Mouse (Mus musculus): Measurements from ENCODE around the gene Srd5a3.

Srd5a3 gene

DNA sequence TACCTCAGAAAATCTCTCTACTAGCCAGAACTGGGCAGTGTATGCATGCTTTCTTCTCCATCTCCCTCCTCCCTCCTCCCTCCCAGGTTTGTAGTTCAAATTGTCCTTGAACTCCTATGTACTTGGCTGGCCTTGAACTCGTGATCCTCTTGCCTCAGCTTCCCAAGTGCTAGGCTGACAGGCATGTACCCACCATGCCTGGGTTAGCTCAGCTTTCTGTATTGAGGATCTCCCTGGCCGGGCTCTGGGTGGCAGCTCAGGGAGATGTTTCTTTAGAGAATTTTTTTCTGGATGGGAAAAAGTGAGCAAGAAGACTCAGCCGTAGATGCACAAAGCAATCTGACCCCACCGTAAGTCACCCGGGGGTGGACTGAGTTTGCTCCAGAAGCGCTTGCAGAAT lies 12.9 kb downstream of the Srd5a3 start:
- no peak for DNase-seq (ENCODE audit: low read depth, low spot score)

DNA sequence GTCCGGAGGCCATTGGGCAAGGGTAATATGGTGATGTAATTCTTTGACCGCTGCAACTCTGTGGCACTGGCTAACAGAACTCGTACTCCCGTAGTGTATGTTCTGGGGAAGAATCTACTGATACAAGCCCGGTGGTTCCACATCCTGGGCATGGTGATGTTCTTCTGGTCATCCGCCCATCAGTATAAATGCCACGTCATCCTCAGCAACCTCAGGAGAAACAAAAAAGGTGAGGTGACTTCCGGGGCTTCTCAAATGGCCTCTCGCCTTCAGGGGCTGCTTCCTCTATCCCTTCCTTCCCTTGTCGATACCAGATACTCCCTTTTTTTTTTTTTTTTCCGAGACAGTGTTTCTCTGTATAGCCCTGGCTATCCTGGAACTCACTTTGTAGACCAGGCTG lies 13.4 kb downstream of the Srd5a3 start:
- no peak for DNase-seq (ENCODE audit: low read depth, low spot score)

DNA sequence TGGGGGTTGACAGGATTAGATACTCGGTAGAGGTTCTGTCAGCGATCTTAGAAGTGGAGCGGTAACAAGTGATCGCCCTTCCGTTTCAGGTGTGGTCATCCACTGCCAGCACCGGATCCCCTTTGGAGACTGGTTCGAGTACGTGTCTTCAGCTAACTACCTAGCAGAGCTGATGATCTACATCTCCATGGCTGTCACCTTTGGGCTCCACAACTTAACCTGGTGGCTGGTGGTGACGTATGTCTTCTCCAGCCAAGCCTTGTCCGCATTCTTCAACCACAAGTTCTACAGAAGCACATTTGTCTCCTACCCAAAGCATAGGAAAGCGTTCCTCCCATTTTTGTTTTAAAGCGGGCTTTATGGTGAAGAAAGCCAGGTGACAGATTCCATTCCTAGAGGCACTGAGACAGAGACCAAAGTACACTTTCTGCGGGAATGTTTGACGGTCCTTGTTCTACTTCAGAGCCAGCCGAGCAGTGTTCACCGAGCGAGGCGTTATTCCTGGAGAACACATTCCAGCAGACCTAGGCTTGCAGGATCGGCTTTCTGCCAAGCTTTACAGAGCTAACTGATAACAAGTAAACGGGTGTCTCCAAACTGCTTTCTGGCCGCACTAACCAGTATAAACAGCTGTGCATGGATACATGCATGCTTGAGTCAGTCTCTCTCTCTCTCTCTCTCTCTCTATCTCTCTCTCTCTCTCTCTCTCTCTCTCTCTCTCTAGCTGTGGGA lies 14.5 kb downstream of the Srd5a3 start:
- no peak for DNase-seq (ENCODE audit: low read depth, low spot score)

DNA sequence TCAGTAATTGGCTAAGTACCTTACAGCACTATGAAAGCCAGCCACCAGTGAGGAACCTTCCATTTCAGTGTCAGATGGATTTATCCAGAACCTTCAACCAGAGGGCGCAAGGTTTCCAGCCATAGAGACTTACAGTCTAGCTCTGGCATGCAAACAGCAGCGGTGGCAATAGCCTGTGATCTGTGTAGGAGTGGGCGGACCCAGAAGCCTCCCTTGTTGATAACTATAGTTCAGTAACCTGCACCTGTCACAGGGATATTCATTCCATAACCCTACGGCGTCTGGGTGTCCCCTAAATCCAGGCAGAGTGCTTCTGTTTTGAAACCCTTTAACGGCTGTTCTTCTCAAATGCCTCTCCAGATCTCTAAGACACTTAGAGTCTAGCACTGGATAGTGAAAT lies 19.5 kb downstream of the Srd5a3 start:
- no peak for DNase-seq (ENCODE audit: low read depth, low spot score)

DNA sequence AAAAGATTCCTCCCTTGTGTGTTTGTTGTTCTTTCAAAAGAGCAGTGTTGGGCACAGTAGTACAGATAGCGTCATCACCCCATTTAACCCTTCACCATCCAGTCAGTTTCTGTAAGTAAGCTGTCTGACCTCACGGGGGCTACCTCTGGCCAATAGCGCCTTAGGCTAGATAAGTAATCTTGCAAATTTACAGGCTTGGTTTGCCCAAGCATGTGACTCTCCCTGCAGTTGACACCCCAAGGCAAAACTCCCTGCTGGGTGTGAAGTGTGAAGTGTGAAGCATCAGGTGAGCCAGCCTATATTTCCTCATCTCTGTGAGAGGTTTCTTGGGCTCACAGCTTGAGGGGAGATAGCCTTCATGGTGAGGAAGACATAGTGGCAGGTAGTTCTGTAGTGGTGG lies 20.0 kb downstream of the Srd5a3 start:
- no peak for DNase-seq (ENCODE audit: low read depth, low spot score)

DNA sequence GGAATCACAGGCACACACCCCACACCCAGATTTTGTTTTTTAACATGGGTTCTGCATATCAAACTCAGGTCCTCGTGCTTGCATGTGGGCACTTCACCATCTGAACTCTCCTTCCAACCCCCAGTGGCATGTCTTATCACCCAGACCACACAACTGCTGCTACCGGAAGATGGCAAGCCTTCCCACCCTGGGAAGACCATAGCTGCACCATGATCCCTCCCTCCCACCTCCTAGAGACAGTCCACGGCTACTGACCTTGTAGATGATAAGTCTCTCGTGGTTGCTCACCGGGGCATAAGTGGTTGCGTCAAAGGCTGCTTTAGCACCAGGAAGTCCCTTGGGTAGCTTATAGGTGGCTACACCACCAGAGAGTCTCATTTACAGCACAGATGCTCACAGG lies 21.4 kb downstream of the Srd5a3 start:
- no peak for DNase-seq (ENCODE audit: low read depth, low spot score)

DNA sequence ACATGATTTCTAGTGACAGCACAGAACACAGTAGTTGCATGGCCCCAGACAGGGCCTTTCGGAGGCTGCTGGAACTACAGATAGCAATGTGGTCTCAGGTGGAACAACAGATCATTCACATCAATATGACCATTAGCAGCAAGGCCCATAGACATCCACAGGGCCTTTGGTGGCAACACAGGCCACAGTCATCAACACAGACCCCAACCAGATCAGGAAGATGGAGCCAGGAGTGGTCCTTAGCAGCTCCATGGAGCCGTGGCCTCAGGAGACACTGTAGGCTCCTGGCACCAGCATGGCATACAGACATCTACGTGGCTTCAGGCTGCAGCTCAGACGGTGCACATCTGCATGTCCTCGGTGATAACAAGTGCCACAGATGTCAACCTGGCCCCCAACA lies 22.9 kb downstream of the Srd5a3 start:
- DNase-seq (ENCODE audit: low read depth, low spot score) = no peak

DNA sequence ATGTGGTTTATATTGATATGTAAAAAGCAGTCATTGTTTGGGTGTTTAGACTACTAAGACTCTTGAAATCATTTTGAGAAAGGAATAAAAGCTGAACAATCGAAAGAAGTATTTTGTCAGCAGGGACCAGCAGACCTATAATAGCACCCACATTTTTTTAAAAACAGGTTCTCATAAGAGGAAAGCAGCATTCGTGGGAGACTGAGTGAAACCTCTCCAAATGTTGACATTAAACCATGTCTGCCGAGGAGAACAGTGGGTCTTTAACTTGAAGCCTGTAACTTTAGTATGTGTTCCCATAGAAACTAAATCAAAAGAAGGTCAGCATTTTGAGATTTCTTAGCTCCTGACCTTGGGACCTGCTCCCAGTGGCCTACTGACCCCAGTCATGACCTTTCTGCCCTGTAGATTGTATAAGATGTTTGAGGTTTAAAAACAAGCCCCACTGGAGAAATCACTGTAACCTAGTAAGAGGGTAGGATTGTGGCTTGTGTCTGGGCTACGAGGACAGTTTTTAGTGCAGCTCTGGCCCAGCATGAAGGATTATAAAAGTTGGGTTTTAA lies 23.8 kb downstream of the Srd5a3 start:
- no peak for DNase-seq (ENCODE audit: low read depth, low spot score)

DNA sequence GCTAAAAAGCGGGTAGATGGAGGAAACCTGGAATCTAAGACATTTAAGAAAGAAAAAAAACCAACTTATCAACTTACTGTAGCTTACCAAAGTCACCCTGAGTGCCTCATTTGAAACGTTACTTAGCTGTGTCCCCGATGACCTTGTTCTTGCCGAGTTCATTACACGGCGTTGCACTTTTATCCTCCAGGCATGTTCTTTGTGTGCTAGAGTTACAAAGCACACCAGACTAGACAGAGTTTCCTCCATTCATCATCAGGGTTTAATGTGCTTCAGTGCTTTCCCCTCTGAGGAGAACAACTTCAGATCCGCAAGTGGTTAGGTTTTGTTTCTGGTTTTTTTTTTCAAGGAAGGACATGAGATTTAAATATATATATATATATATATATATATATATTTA lies 24.8 kb downstream of the Srd5a3 start:
- DNase-seq (ENCODE audit: low read depth, low spot score) = no peak

DNA sequence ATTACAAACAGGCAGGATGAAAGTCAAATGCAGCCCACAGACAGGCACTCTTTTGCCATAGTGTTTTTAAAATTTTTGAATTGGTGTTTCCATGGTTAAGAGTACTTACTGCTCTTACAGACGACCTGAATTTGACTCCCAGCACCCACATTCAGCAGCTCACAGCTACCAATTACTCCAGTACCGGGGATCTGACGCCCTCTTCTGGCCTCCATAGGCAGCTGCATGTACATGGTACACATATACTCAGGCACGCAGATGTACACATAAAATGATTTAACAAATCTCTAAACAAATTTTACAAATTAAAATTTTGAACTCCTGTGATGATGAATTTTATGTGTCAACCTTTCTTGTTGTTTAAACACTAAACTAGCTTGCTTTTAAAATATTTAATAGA lies 30.5 kb downstream of the Srd5a3 start:
- no peak for DNase-seq (ENCODE audit: low read depth, low spot score)

DNA sequence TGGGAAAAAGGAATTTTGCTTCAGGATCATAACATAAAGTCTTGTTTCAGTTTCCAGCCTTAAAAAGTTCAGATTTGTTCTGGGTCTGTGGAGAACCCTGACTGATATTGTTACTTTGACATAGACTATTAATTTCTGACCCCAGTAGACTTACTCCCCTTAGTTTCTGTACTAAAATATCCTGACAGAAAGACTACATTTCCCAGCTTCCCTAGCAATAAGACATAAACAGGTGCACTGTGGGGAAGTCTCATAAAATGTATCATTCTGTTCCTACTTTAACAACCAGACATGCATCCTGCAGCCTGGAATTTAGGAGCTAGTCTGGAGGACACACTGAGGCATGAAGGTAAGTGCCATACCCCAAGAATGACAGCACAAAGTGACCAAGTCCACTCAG lies 31.0 kb downstream of the Srd5a3 start:
- DNase-seq (ENCODE audit: low read depth, low spot score) = no peak

DNA sequence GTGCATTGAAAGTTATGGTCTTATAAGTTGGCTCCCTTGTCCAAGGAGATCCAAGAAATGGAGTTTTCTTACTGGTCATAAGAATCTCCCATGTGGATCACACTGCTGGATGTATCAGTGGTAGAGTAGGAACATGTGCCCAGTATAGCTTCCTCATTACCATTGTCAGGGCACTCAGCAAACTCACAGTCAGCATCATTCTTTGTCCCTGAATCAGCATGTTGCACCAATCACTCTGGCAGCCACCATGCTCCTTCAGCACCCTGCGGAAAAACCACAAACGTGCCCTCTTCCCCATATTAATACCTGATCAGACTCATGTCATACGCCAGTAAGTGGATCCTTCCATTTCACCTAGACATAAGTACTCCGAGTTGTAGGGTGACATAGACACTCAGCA lies 35.0 kb downstream of the Srd5a3 start:
- no peak for DNase-seq (ENCODE audit: low read depth, low spot score)

DNA sequence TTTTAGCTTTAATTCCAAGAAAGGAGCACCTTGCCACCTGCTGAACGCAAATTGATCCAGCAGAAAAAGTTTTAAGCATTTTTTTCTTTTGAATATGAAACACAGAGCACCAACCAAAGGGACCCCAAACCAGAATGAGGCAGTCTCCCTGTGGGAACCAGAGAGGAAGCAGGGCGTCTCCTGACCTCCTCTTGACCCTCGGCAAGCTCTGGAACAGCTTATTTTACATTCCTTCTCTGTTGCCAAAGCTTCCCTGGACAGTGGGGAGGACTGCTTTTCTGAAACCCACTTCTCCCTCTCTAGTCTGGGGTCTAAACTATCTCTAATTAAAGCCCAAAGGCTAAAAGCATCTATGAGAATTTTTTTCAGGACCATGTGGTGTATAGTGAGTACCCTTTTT lies 36.3 kb downstream of the Srd5a3 start:
- no peak for DNase-seq (ENCODE audit: low read depth, low spot score)

DNA sequence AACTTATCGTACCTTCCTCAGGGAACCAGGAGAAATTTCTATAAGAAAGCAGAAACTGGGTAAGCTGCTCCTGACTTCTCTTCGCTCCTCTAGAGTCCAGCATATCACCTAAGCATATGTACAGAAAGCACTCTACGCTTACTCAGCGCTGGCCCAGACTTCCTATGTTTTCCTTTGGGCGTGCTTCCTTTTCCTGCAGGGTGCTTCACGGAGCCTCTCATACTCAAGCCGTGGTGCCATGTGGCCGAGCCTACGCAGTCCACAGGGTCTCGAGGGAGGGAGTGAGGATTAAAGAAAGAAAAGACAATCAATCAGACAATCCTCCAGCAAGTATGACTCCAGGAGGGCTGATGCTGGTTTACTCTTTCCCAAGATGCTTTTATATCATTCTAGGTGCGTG lies 36.8 kb downstream of the Srd5a3 start:
- DNase-seq (ENCODE audit: low read depth, low spot score) = no peak

DNA sequence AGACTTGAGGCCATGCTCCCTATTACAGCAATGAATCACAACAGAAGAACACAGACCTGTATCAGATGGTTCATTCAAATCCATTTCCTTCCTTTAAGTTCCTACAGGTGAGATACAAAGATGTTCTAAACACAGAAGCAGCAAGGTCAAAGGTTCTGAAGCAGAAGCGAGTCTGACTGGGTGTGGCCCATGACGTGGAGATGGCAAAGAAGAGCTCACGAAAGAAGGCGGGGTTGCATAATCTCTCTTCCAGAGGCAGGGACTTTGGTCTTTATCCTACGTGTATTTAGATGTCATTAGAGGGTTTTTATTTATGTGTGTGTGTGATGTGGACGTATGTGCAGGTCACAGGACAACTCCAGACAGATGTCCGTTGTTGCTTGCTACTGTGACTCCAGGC lies 37.6 kb downstream of the Srd5a3 start:
- no peak for DNase-seq (ENCODE audit: low read depth, low spot score)

DNA sequence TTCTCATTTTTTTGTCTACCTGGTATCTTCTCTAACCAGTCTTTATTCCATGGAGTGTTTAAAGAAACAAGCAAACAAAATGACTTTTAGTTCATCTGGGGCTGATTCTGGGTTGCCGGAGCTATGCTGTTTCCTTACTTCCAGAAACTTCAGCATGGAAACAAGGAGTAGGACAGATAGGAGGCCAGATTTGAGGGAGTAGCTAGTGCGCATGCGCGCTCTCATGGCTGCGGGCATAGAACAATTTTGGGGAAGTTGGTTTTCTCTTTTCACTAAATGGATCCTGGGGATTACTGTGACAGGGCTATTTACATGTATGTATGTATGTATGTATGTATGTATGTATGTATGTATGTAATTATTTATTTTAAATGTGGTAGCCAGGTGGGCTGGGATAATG lies 39.1 kb downstream of the Srd5a3 start:
- DNase-seq (ENCODE audit: low read depth, low spot score) = no peak

DNA sequence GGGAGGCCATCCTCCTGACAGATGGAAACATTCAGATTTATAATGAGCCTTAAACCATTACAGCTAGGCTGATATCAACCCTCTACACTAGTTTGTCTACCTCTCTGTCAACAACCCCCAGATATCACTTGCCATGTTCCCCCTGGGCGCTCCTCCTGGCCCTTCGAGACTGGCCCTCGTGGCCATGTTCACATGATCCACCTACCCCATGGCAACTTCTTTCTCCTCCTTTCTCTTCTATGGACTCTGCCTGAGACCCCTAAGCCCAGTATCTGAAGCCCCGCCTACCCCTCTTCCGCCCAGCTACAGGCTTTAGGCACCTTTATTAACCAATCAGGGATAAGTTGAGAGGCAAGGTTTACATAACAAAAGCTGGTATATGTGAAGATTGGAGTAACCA lies 39.7 kb downstream of the Srd5a3 start:
- DNase-seq (ENCODE audit: low read depth, low spot score) = no peak

DNA sequence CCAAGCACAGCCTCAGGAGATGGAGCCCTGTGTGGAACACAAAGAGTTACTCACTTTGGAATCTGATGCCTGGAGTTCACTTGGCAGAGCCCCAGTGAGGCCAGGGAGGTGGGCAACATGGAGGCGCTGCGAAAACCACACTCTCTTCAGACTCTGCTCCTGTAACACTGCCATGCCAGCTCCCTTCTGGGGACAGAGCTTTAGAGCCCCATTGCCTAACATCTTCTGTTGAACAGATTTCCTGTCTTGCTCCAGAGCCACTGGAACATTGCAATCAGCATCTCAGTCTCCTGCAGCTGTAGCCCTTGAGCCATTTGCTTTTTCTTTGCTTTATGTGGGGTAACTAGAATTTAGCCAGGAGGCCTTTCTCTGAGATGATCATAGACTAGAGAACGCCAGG lies 42.3 kb downstream of the Srd5a3 start:
- no peak for DNase-seq (ENCODE audit: low read depth, low spot score)

DNA sequence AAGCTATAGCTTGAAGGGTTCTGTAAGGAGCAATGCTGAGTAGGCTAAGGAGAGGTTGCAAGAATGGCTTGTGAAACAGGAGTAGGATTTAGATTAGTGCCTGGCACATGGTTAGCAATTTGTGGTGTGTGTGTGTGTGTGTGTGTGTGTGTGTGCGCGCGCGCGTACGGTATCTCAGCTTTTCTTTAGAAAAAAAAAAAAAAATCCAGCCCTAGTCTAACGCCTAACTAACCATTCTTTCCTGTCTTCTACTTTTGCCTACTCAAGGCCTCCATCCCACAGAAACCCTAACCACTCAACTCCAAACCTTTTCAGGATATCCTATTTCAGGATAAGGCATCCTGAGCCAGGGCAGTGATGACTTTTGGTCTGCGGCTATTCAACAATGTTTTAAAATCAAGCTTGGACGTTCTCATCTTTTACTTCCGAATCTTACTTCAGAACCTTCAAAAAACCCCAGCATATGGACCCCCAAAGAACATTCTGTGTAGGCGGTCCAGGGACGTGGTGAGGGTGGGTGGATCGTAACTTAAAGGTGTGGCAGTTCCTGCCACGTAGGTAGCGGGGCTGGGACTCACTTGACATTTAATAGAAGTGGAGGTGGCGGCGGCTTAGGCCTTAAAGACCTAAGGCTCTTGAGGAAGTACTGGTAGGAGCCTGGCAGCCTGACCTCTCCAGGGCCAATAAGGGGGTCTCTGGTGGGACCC lies 43.1 kb downstream of the Srd5a3 start:
- no peak for DNase-seq (ENCODE audit: low read depth, low spot score)

DNA sequence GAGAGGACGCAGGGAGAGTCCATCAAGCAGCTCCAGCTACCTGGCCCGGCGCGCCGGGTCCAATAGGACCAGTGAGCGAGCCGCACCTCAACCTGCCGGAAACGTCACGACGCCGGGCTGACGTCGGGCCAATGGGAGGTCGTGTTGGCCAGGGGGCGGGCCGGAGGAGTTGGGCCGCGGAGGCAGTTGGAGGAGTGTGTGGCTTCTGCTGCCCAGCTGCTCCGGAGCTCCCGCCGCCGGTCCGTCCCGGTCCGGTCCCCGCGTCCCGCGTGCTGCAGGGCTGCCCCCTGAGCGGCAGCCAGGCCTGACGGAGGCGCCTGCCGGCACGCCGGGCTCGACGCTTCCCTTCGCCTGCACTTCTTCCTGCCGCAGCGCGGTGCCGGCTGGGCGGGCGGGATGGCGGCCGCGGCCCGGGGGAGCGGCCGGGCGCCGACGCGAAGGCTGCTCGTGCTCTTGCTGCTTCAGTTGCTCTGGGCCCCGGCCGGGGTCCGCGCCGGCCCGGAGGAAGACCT lies 43.7 kb downstream of the Srd5a3 start, which contains the start of gene Tmem165:
TSS of gene Tmem165 (plus strand) at position 131 of the 512 bp plus-strand sequence.
- DNase-seq (ENCODE audit: low read depth, low spot score) = peak; percentile 83

DNA sequence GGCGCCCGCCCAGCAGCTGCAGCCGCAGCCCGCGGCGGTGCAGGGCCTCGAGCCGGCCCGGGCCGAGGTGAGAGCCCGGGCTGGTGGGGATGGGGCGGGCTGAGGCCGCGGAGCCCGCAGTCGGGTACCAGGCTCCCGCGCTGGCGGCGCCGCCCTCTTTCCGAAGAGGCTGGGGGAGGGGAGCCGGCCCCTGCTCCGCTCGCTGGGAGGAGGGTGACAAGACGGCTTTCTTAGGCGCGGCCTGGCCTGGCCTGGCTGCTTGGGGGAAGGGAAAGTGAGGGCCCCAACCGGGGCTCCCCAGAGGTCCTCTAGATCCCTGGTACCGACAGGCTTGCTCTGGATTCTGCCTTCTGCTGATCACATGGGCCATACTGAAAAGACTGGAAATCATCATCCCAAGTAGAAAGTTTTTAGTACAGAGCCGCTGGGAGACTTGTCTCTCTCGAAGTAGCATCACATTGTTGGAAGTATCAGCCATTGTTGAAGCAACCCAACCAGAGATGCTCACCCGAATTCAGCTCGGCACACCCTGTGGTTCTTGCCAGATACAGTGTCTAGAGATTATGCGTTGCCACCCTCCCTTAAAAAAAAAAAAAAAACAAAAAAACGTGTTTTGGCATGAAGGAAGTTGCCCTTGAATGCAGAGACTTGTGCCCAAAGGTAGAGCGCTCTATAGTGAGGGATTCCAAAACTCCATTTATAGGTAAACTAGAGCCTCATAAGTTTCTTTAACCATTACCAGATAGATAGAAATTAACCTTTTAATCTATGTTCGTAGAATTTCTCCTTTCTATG lies 44.4 kb downstream of the Srd5a3 start:
- peak; percentile 31 for DNase-seq (ENCODE audit: low read depth, low spot score)

DNA sequence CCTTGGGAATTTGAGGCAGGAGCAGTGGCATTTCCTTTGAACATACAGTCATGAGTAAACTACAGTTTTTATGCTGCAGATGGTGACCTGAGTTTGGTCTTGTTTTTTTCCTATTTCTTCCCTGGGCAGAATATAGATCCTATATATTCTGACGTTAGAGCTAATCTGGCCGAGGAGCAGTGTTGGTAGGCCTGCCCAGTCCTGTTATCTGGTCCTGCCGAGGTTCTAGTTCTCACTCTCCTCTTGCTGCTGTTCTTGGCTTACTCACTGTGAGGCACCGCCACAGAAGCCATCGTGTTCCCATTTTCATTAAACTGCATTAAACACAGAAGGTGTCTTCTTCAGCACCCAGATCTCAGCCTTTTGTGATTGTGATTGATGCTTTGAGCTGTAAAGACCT lies 47.8 kb downstream of the Srd5a3 start:
- no peak for DNase-seq (ENCODE audit: low read depth, low spot score)

Data from retina, postnatal 7 days (tissue).